In genomic region chr7:46840326-46840725, GRCm38 (mm10) we compare ENCODE assay signal across 16 mouse cellular contexts. TPM values are rescaled to one million over a fixed set of nuclear protein-coding genes. Genes with fewer than 3 reads are reported as not detected.
DNase-seq lines count a peak whose midpoint lies in the region; ATAC-seq and TF ChIP-seq lines count a peak whose summit lies in the region.
"Had no signal": no experiment of that assay in that cellular context is flagged by ENCODE, and none has a peak within 500 bp of the region (broad histone marks: within the 10 kb centered on the region; RNA-seq: fewer than 3 reads in every experiment).

No protein-coding gene starts in this region.

- peaks cover 13% of the 10 kb centered on the region; the same call in 1 of the 2 replicates for H3K27me3 ChIP-seq in heart, embryonic 10.5 days (ENCODE audit: insufficient read depth, poor library complexity, severe bottlenecking)
- no peaks in the 10 kb centered on the region for H3K27me3 ChIP-seq in lung, embryonic 16.5 days (ENCODE audit: control insufficient read depth, insufficient read depth, low read depth, low read length)
- no peaks in the 10 kb centered on the region for H3K27me3 ChIP-seq in stomach, postnatal 0 days (ENCODE audit: control insufficient read depth, insufficient read depth, low read length)

- 46% methylated on average over 4 of the region's 4 CpGs for WGBS in heart, embryonic 10.5 days
- 19% methylated on average over 4 of the region's 4 CpGs for WGBS in lung, embryonic 16.5 days
- 32% methylated on average over 4 of the region's 4 CpGs for WGBS in stomach, postnatal 0 days

- peak overlapping the region; percentile 85; the same call in 1 of the 2 replicates for H3K27ac ChIP-seq in heart, embryonic 10.5 days
- H3K27ac ChIP-seq in lung, embryonic 16.5 days (ENCODE audit: low read length), result peak overlapping the region; percentile 89
- H3K27ac ChIP-seq in stomach, postnatal 0 days (replicated peaks), result peak overlapping the region; percentile 92

- peak overlapping the region; percentile 12; the same call in 1 of the 2 replicates for H3K4me2 ChIP-seq in lung, embryonic 16.5 days (ENCODE audit: low read depth, low read length)
- H3K4me2 ChIP-seq in stomach, postnatal 0 days (replicated peaks; ENCODE audit: low read depth), result no peak overlapping the region

- no peak for TF ChIP-seq EP300 in stomach, postnatal 0 days (optimal IDR thresholded peaks at IDR 0.05)

- DNase-seq in heart, embryonic 10.5 days (ENCODE audit: low spot score), result no peak
- DNase-seq in heart, adult 18-20 months, result no peak
- peak; percentile 31 to 38 for DNase-seq in urinary bladder, adult 18-20 months (ENCODE audit: low spot score in 2 of 2)
- DNase-seq in urinary bladder, adult 2 months (ENCODE audit: low spot score), result no peak
- DNase-seq in stomach, postnatal 0 days (ENCODE audit: low spot score), result peak; percentile 56
- no peak for DNase-seq in heart, postnatal 4 days
- DNase-seq in B cell, adult 2 months, result no peak
- DNase-seq: cerebellum, adult 18-20 months; heart, adult 11 months; heart, postnatal 10 days; layer of hippocampus, postnatal 36 days; midbrain, embryonic 14.5 days had no signal

- H3K4me3 ChIP-seq in heart, embryonic 10.5 days, result no peak overlapping the region
- no peak overlapping the region for H3K4me3 ChIP-seq in lung, embryonic 16.5 days (ENCODE audit: low read length)
- H3K4me3 ChIP-seq in stomach, postnatal 0 days (ENCODE audit: low read depth, low read length), result no peak overlapping the region

- no peak for TF ChIP-seq CTCF in stomach, postnatal 0 days (IDR thresholded peaks at IDR 0.05; ENCODE audit: low read depth)

- no peaks in the 10 kb centered on the region for H3K9me3 ChIP-seq in heart, embryonic 10.5 days
- no peaks in the 10 kb centered on the region for H3K9me3 ChIP-seq in lung, embryonic 16.5 days (ENCODE audit: control insufficient read depth, low read length)
- H3K9me3 ChIP-seq in stomach, postnatal 0 days (ENCODE audit: control insufficient read depth, low read length), result no peaks in the 10 kb centered on the region

- no peak overlapping the region for H3K9ac ChIP-seq in lung, embryonic 16.5 days (ENCODE audit: low read length)
- no peak overlapping the region for H3K9ac ChIP-seq in stomach, postnatal 0 days (ENCODE audit: low read length)

- H3K36me3 ChIP-seq in heart, embryonic 10.5 days, result no peaks in the 10 kb centered on the region
- H3K36me3 ChIP-seq in lung, embryonic 16.5 days (ENCODE audit: control insufficient read depth, insufficient read depth, low read length), result no peaks in the 10 kb centered on the region
- no peaks in the 10 kb centered on the region for H3K36me3 ChIP-seq in stomach, postnatal 0 days (ENCODE audit: control insufficient read depth, insufficient read depth, low read length)

- peak; percentile 58 for ATAC-seq in lung, embryonic 16.5 days (ENCODE audit: low read depth)
- ATAC-seq in stomach, postnatal 0 days (ENCODE audit: low FRiP score, low TSS enrichment), result peak; percentile 56
- ATAC-seq: inflammation-experienced regulatory T-cells, adult 6 months had no signal

- peaks cover 61% of the 10 kb centered on the region for H3K4me1 ChIP-seq in heart, embryonic 10.5 days
- peaks cover 50% of the 10 kb centered on the region for H3K4me1 ChIP-seq in lung, embryonic 16.5 days (replicated peaks; ENCODE audit: control insufficient read depth, insufficient read depth, low read length)
- peaks cover 5% of the 10 kb centered on the region; the same call in 1 of the 2 replicates for H3K4me1 ChIP-seq in stomach, postnatal 0 days (replicated peaks; ENCODE audit: control insufficient read depth, insufficient read depth)

RNA-seq across cellular contexts. Expression of gene Ldha, which starts 0.9 kb away (rescaled TPM):
- 4,161 and 4,393 TPM in 2 replicates for polyA plus RNA-seq in heart, embryonic 10.5 days (2016; fragmentation: Nextera tagmentation; extraction: Ambion mirVana)
- 100 to 1,000 TPM; 768 to 793 TPM for total RNA-seq in heart, adult 18-20 months (2021)
- 354 and 368 TPM in 2 replicates for polyA plus RNA-seq in urinary bladder, adult 2 months (2012; rRNA removed)
- polyA plus RNA-seq in lung, embryonic 16.5 days (2015; fragmentation: Nextera tagmentation; extraction: Ambion mirVana), result 1,668 and 1,763 TPM in 2 replicates
- polyA plus RNA-seq in stomach, postnatal 0 days (2015; fragmentation: Nextera tagmentation; extraction: Ambion mirVana), result 718 and 816 TPM in 2 replicates
- 1,000 to 10,000 TPM; 1,136 TPM for total RNA-seq in heart, postnatal 4 days (2021)

RNA-seq across cellular contexts. Expression of gene Ldhc, which starts 20.7 kb away (rescaled TPM):
- 0.13 TPM in 1 of 2 replicates, not detected in the other for polyA plus RNA-seq in heart, embryonic 10.5 days (2016; fragmentation: Nextera tagmentation; extraction: Ambion mirVana)
- total RNA-seq in heart, adult 18-20 months (2021), result not detected
- not detected in 2 replicates for polyA plus RNA-seq in urinary bladder, adult 2 months (2012; rRNA removed)
- 0.14 and 0.67 TPM in 2 replicates for polyA plus RNA-seq in lung, embryonic 16.5 days (2015; fragmentation: Nextera tagmentation; extraction: Ambion mirVana)
- not detected in 2 replicates for polyA plus RNA-seq in stomach, postnatal 0 days (2015; fragmentation: Nextera tagmentation; extraction: Ambion mirVana)
- not detected for total RNA-seq in heart, postnatal 4 days (2021)
- total RNA-seq: heart, postnatal 10 days; layer of hippocampus, postnatal 36 days had no signal
- polyA plus RNA-seq: inflammation-experienced regulatory T-cells, adult 6 months; limb, embryonic 14.5 days; neural tube, embryonic 11.5 days had no signal

RNA-seq across cellular contexts. Expression of gene Gtf2h1, which starts 44.4 kb away (rescaled TPM):
- polyA plus RNA-seq in heart, embryonic 10.5 days (2016; fragmentation: Nextera tagmentation; extraction: Ambion mirVana), result 40.6 and 45.1 TPM in 2 replicates
- total RNA-seq in heart, adult 18-20 months (2021), result 10 to 100 TPM; 15.9 to 19.4 TPM
- polyA plus RNA-seq in urinary bladder, adult 2 months (2012; rRNA removed), result 27.8 and 30.3 TPM in 2 replicates
- 40.6 and 41.7 TPM in 2 replicates for polyA plus RNA-seq in lung, embryonic 16.5 days (2015; fragmentation: Nextera tagmentation; extraction: Ambion mirVana)
- 28.0 and 29.0 TPM in 2 replicates for polyA plus RNA-seq in stomach, postnatal 0 days (2015; fragmentation: Nextera tagmentation; extraction: Ambion mirVana)
- 10 to 100 TPM; 22.9 to 23.8 TPM for total RNA-seq in heart, postnatal 4 days (2021)

RNA-seq across cellular contexts. Expression of gene Hps5, which starts 44.5 kb away (rescaled TPM):
- 13.9 and 14.5 TPM in 2 replicates for polyA plus RNA-seq in heart, embryonic 10.5 days (2016; fragmentation: Nextera tagmentation; extraction: Ambion mirVana)
- total RNA-seq in heart, adult 18-20 months (2021), result 10 to 100 TPM in 1 of 2 experiments, 1 to 10 TPM in 1; 7.7 to 11.6 TPM
- 22.3 and 23.1 TPM in 2 replicates for polyA plus RNA-seq in urinary bladder, adult 2 months (2012; rRNA removed)
- 21.4 and 23.5 TPM in 2 replicates for polyA plus RNA-seq in lung, embryonic 16.5 days (2015; fragmentation: Nextera tagmentation; extraction: Ambion mirVana)
- 6.4 and 7.0 TPM in 2 replicates for polyA plus RNA-seq in stomach, postnatal 0 days (2015; fragmentation: Nextera tagmentation; extraction: Ambion mirVana)
- 10 to 100 TPM; 12.2 to 12.8 TPM for total RNA-seq in heart, postnatal 4 days (2021)

Comparison
In these comparisons a context has a peak if more than half of its experiments do, and no peak if none do; other contexts are left out.
1. DNase-seq: peak in urinary bladder, adult 18-20 months (2 of 2) and stomach, postnatal 0 days (single experiment); none in heart, embryonic 10.5 days (single experiment), heart, adult 18-20 months (0 of 2), urinary bladder, adult 2 months (single experiment), heart, postnatal 4 days (single experiment) and B cell, adult 2 months (0 of 2).
2. Peak in every context shown above with its lines, with median percentiles within 50 percentile points of each other: H3K27ac ChIP-seq.